Mouse (Mus musculus): Measurements from ENCODE around the gene D8Ertd738e. TPM values are rescaled to one million over a fixed set of nuclear protein-coding genes. Genes with fewer than 3 reads are reported as not detected.

The D8Ertd738e gene
- total RNA-seq, 1 experiment from 2014 or later, result 130 TPM

Other genes with a start within 250 kb of the D8Ertd738e start
- 0.86 and 2.4 TPM in 2 replicates for gene 1700067K01Rik, start 248.2 kb downstream of the D8Ertd738e start, total RNA-seq (2017)
- not detected in 2 replicates for gene 2210011C24Rik, start 237.5 kb downstream of the D8Ertd738e start, total RNA-seq (2017)
- 0.25 and 0.35 TPM in 2 replicates for gene Palm3, start 228.2 kb downstream of the D8Ertd738e start, total RNA-seq (2017)
- 47.3 and 47.8 TPM in 2 replicates for gene Il27ra, start 207.1 kb downstream of the D8Ertd738e start, total RNA-seq (2017)
- gene Rln3, start 204.7 kb downstream of the D8Ertd738e start, total RNA-seq (2017), result not detected in 2 replicates
- gene Gm10643, start 184.6 kb downstream of the D8Ertd738e start, total RNA-seq (2017), result 12.3 and 12.5 TPM in 2 replicates
- gene Rfx1, start 182.9 kb downstream of the D8Ertd738e start, total RNA-seq (2017), result 35.2 and 37.9 TPM in 2 replicates
- 18.7 and 20.5 TPM in 2 replicates for gene Dcaf15, start 145.0 kb downstream of the D8Ertd738e start, total RNA-seq (2017)
- gene Podnl1, start 123.7 kb downstream of the D8Ertd738e start, total RNA-seq (2017), result 0.61 and 1.3 TPM in 2 replicates
- 15.7 and 17.7 TPM in 2 replicates for gene Cc2d1a, start 101.8 kb downstream of the D8Ertd738e start, total RNA-seq (2017)
- 0.93 and 2.7 TPM in 2 replicates for gene 4930432K21Rik, start 101.7 kb downstream of the D8Ertd738e start, total RNA-seq (2017)
- gene Nanos3, start 64.5 kb downstream of the D8Ertd738e start, total RNA-seq (2017), result not detected in 2 replicates
- gene Zswim4, start 12.7 kb downstream of the D8Ertd738e start, total RNA-seq (2017), result 23.6 and 28.4 TPM in 2 replicates
- gene Mri1, start 7.6 kb upstream of the D8Ertd738e start, total RNA-seq (2017), result 11.9 and 19.9 TPM in 2 replicates
- 22.5 and 25.3 TPM in 2 replicates for gene Ccdc130, start 20.7 kb upstream of the D8Ertd738e start, total RNA-seq (2017)
- gene Cacna1a, start 138.7 kb upstream of the D8Ertd738e start, total RNA-seq (2017), result 1.6 and 2.0 TPM in 2 replicates

Measured in neutrophil, adult 5-6 weeks (primary cell).